Mouse (Mus musculus): ENCODE measurements around the gene Bdh1.
"Not testable (repeated sequence)": the region's sequence is repeated elsewhere in the genome, so short reads cannot be mapped to it uniquely, and the experiment has no call there.

Bdh1 gene

GRCm38 (mm10) chr16:31422000-31422399, at the start of gene Bdh1:
TSS of gene Bdh1 (plus strand) at chr16:31422280.
- DNase-seq: no peak

GRCm38 (mm10) chr16:31372316-31372715, 49.8 kb upstream of the Bdh1 start:
- DNase-seq: not testable (repeated sequence)

- DNase-seq: not testable (repeated sequence)
These were observed 46.0 kb upstream of the Bdh1 start for GRCm38 (mm10) chr16:31375877-31376582.

- DNase-seq: not testable (repeated sequence)
These were observed 33.8 kb upstream of the Bdh1 start for GRCm38 (mm10) chr16:31388269-31388668.

- no peak for DNase-seq
These were observed 22.8 kb upstream of the Bdh1 start for GRCm38 (mm10) chr16:31399231-31399630.

- DNase-seq: no peak
These were observed 21.0 kb upstream of the Bdh1 start for GRCm38 (mm10) chr16:31400908-31401692.

GRCm38 (mm10) chr16:31402096-31402495, 20.0 kb upstream of the Bdh1 start:
- DNase-seq: no peak

GRCm38 (mm10) chr16:31403971-31404370, 18.1 kb upstream of the Bdh1 start:
- DNase-seq: no peak

- DNase-seq: no peak
These were observed 17.0 kb upstream of the Bdh1 start for GRCm38 (mm10) chr16:31405040-31405439.

- no peak for DNase-seq
These were observed 14.2 kb upstream of the Bdh1 start for GRCm38 (mm10) chr16:31407872-31408271.

- no peak for DNase-seq
These were observed 11.1 kb upstream of the Bdh1 start for GRCm38 (mm10) chr16:31410969-31411368.

GRCm38 (mm10) chr16:31412321-31412720, 9.8 kb upstream of the Bdh1 start:
- no peak for DNase-seq

GRCm38 (mm10) chr16:31413777-31414176, 8.3 kb upstream of the Bdh1 start:
- DNase-seq: no peak

GRCm38 (mm10) chr16:31415885-31416450, 6.1 kb upstream of the Bdh1 start:
- no peak for DNase-seq

- DNase-seq: no peak
These were observed 3.4 kb upstream of the Bdh1 start for GRCm38 (mm10) chr16:31418704-31419103.

GRCm38 (mm10) chr16:31419457-31419856, 2.6 kb upstream of the Bdh1 start:
- DNase-seq: no peak

- DNase-seq: no peak
These were observed 642 bp downstream of the Bdh1 start for GRCm38 (mm10) chr16:31422722-31423121.

GRCm38 (mm10) chr16:31423368-31423767, 1.3 kb downstream of the Bdh1 start:
- no peak for DNase-seq

GRCm38 (mm10) chr16:31424416-31425187, 2.5 kb downstream of the Bdh1 start:
- DNase-seq: peak; percentile 27

- DNase-seq: peak; percentile 87
These were observed 3.4 kb downstream of the Bdh1 start for GRCm38 (mm10) chr16:31425508-31425907.

GRCm38 (mm10) chr16:31426496-31427126, 4.5 kb downstream of the Bdh1 start:
- no peak for DNase-seq

- no peak for DNase-seq
These were observed 6.2 kb downstream of the Bdh1 start for GRCm38 (mm10) chr16:31428335-31428674.
